Mouse (Mus musculus) kidney, adult 2 months (tissue): ENCODE measurements around the gene Cpeb3.

Experiments used
- CTCF ChIP-seq: fragments of 200-500 bp; conservative IDR thresholded peaks from 2 replicates; pipeline ENCODE4 v1.5.1; 2011; ENCODE audit warnings: low read depth, mild to moderate bottlenecking, control low read depth, low read length, moderate library complexity, mixed read lengths; ENCODE audit not compliant: insufficient read depth, insufficient read length
- POLR2A ChIP-seq: fragments of 200-500 bp; IDR thresholded peaks from one replicate; pipeline ENCODE4 v1.6.1; 2011; ENCODE audit warnings: low read depth, low read length, control low read depth

GRCm38 (mm10) chr19:37060078-37060477 lies 148.3 kb downstream of the Cpeb3 start:
- no peak for TF ChIP-seq POLR2A
- no peak for TF ChIP-seq CTCF
